Mouse (Mus musculus): Measurements from ENCODE around the gene Gramd1b. TPM values are rescaled to one million over a fixed set of nuclear protein-coding genes. Genes with fewer than 3 reads are reported as not detected.

The Gramd1b gene
- polyA plus RNA-seq, 1 experiment from 2014 or later = 1.2 TPM

DNA sequence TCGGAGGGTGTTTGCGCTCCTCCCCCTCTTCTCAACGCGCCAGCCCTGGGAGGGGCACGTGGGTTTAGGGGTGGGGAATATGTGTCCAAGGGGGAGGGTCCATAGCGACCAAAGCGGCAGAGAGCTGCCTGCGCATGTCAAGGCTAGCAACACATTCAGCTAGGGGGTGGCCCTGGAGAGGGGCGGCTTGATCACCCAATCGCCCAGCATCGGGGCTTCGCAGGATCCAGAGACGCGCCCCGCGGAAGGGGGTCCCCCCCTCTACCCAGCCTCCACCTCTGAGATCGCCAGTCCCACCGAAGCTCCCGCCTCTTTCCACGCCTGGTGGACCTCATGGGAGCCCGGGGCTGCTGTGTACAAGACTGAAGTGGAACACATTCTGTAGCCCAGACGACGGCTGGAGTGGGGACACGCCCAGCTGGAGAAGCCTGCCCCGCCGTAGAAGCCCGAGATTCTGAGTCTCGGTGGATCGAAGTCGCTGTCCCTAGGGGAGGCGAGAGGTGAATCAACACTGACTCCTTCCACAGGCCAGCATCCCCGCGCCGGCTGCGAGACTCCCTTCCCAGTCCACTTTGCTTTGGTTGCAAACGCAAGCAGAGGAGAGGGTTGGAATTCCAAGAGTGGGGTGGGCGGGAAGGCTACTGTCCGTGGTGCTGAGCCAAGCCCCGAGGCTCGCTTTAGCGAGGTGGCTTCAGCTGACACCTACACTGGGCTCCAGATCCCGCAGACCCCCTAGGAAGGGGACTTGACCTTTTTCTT lies 261.9 kb downstream of the Gramd1b start, which contains the start of gene Scn3b:
Gene Scn3b (plus strand): TSS at position 115 of the 759 bp plus-strand sequence.
- DNase-seq = peak; percentile 20
- no peak within 1 kb of the TSS for H3K27ac ChIP-seq (ENCODE audit: low read depth)
- ATAC-seq = no peak
- H3K27me3 ChIP-seq (ENCODE audit: insufficient read depth, low read length) = peaks cover 16% of the 10 kb centered on the region; the same call in 1 of the 2 replicates
- H3K36me3 ChIP-seq (replicated peaks; ENCODE audit: insufficient read depth, low read length) = no peaks in the 10 kb centered on the region
- no peak for TF ChIP-seq EP300 (IDR thresholded peaks at IDR 0.05; ENCODE audit: low read depth)
- TF ChIP-seq CTCF (IDR thresholded peaks at IDR 0.05; ENCODE audit: low read depth) = no peak
- H3K4me1 ChIP-seq (ENCODE audit: insufficient read depth) = peaks cover 12% of the 10 kb centered on the region
- H3K9me3 ChIP-seq (ENCODE audit: low read length) = no peaks in the 10 kb centered on the region
- WGBS (ENCODE audit: insufficient replicate concordance) = 2% methylated on average over 37 of the region's 42 CpGs
- H3K4me2 ChIP-seq (ENCODE audit: low read depth, low read length) = peak within 1 kb of the TSS; percentile 64
- no peak within 1 kb of the TSS for H3K9ac ChIP-seq (replicated peaks)
- H3K4me3 ChIP-seq (ENCODE audit: low read depth, low read length) = peak within 1 kb of the TSS; percentile 29

- TF ChIP-seq CTCF (IDR thresholded peaks at IDR 0.05; ENCODE audit: low read depth) = no peak
- TF ChIP-seq EP300 (IDR thresholded peaks at IDR 0.05; ENCODE audit: low read depth) = no peak
- Histone ChIP-seq H3K27me3 (ENCODE audit: insufficient read depth, low read length) (peaks cover 16% of the 10 kb centered on the region; the same call in 1 of the 2 replicates), H3K4me1 (ENCODE audit: insufficient read depth) (peaks cover 15% of the 10 kb centered on the region), H3K9ac (replicated peaks) (no peak overlapping the region), H3K27ac (ENCODE audit: low read depth) (no peak overlapping the region), H3K9me3 (ENCODE audit: low read length) (no peaks in the 10 kb centered on the region), H3K36me3 (replicated peaks; ENCODE audit: insufficient read depth, low read length) (no peaks in the 10 kb centered on the region), H3K4me3 (ENCODE audit: low read depth, low read length) (peak overlapping the region; percentile 29), H3K4me2 (ENCODE audit: low read depth, low read length) (peak overlapping the region; percentile 64)
- 14% methylated on average over 2 of the region's 4 CpGs for WGBS (ENCODE audit: insufficient replicate concordance)
- ATAC-seq (no peak), DNase-seq (no peak)
Observed at GRCm38 (mm10) chr9:40268748-40269102, 262.5 kb downstream of the Gramd1b start.

GRCm38 (mm10) chr9:40268040-40268747 lies 263.0 kb downstream of the Gramd1b start:
- H3K27ac ChIP-seq (ENCODE audit: low read depth) = no peak overlapping the region
- 21% methylated on average over 21 of the region's 21 CpGs for WGBS (ENCODE audit: insufficient replicate concordance)
- no peak overlapping the region for H3K4me2 ChIP-seq (ENCODE audit: low read depth, low read length)
- no peaks in the 10 kb centered on the region for H3K36me3 ChIP-seq (replicated peaks; ENCODE audit: insufficient read depth, low read length)
- H3K27me3 ChIP-seq (ENCODE audit: insufficient read depth, low read length) = peaks cover 16% of the 10 kb centered on the region; the same call in 1 of the 2 replicates
- H3K9me3 ChIP-seq (ENCODE audit: low read length) = no peaks in the 10 kb centered on the region
- peaks cover 15% of the 10 kb centered on the region for H3K4me1 ChIP-seq (ENCODE audit: insufficient read depth)
- no peak overlapping the region for H3K9ac ChIP-seq (replicated peaks)
- DNase-seq (no peak), ATAC-seq (no peak)
- no peak for TF ChIP-seq EP300 (IDR thresholded peaks at IDR 0.05; ENCODE audit: low read depth)
- TF ChIP-seq CTCF (IDR thresholded peaks at IDR 0.05; ENCODE audit: low read depth) = no peak
- no peak overlapping the region for H3K4me3 ChIP-seq (ENCODE audit: low read depth, low read length)

DNA sequence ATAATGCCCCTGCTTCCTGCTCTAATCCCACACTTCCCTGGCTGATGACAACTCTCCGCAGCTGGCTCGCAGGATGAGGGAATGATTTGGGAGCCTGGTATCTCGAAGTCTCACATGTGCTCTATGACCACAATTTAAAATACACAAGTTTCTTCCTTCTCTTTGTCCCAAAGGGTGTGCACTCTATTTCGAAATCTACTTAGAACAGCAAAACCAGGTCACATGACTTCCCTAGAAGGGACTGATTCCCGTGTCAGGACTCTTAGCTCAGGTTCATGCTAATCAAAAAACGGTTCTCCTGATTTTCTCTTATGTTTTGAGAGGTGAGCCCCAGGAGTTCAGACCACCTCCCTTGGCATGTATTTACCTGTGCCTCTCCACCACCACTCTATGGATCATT lies 267.3 kb downstream of the Gramd1b start:
- H3K4me3 ChIP-seq (ENCODE audit: low read depth, low read length) = no peak overlapping the region
- H3K27me3 ChIP-seq (ENCODE audit: insufficient read depth, low read length) = peaks cover 3% of the 10 kb centered on the region; the same call in 1 of the 2 replicates
- no peaks in the 10 kb centered on the region for H3K9me3 ChIP-seq (ENCODE audit: low read length)
- peaks cover 5% of the 10 kb centered on the region for H3K4me1 ChIP-seq (ENCODE audit: insufficient read depth)
- TF ChIP-seq EP300 (IDR thresholded peaks at IDR 0.05; ENCODE audit: low read depth) (no peak), CTCF (IDR thresholded peaks at IDR 0.05; ENCODE audit: low read depth) (no peak)
- no peak overlapping the region for H3K9ac ChIP-seq (replicated peaks)
- H3K36me3 ChIP-seq (replicated peaks; ENCODE audit: insufficient read depth, low read length) = no peaks in the 10 kb centered on the region
- no peak for ATAC-seq
- no peak for DNase-seq
- WGBS (ENCODE audit: insufficient replicate concordance) = 27% methylated on average over 6 of the region's 6 CpGs
- H3K4me2 ChIP-seq (ENCODE audit: low read depth, low read length) = no peak overlapping the region
- H3K27ac ChIP-seq (ENCODE audit: low read depth) = no peak overlapping the region

DNA sequence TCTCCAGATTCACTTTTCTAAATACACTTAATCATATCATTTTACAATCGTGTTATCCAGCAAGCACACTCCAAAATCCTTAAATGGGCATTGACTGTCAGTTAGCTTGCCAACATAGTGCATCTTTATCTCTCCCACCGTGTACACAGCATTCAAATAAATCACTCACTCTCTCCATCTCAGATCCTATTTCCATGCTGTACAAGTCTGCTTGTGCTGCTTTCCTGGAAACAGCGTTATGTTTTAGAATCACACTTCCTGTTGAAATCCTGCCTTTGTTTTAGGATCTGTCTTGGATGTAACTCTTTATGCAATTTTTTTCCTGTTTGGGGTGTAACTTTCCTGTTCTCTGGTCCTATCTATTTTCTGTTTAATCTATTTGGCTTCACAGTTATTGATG lies 278.7 kb downstream of the Gramd1b start:
- H3K27ac ChIP-seq (ENCODE audit: low read depth) = no peak overlapping the region
- 29% methylated on average over 3 of the region's 3 CpGs for WGBS (ENCODE audit: insufficient replicate concordance)
- DNase-seq = no peak

GRCm38 (mm10) chr9:40249106-40249505 lies 282.1 kb downstream of the Gramd1b start:
- Histone ChIP-seq H3K4me1 (ENCODE audit: insufficient read depth) (no peaks in the 10 kb centered on the region), H3K27ac (ENCODE audit: low read depth) (no peak overlapping the region), H3K27me3 (ENCODE audit: insufficient read depth, low read length) (no peaks in the 10 kb centered on the region), H3K9ac (replicated peaks) (no peak overlapping the region), H3K4me2 (ENCODE audit: low read depth, low read length) (no peak overlapping the region), H3K4me3 (ENCODE audit: low read depth, low read length) (no peak overlapping the region), H3K9me3 (ENCODE audit: low read length) (no peaks in the 10 kb centered on the region), H3K36me3 (replicated peaks; ENCODE audit: insufficient read depth, low read length) (no peaks in the 10 kb centered on the region)
- 50% methylated on average over 1 of the region's 1 CpGs for WGBS (ENCODE audit: insufficient replicate concordance)
- ATAC-seq (no peak), DNase-seq (no peak)
- TF ChIP-seq CTCF (IDR thresholded peaks at IDR 0.05; ENCODE audit: low read depth) (no peak), EP300 (IDR thresholded peaks at IDR 0.05; ENCODE audit: low read depth) (no peak)

More for the DNA sequence above, 278.7 kb downstream of the Gramd1b start:
- Histone ChIP-seq H3K4me1 (ENCODE audit: insufficient read depth) (no peaks in the 10 kb centered on the region), H3K9me3 (ENCODE audit: low read length) (no peaks in the 10 kb centered on the region), H3K9ac (replicated peaks) (no peak overlapping the region), H3K4me3 (ENCODE audit: low read depth, low read length) (no peak overlapping the region), H3K27me3 (ENCODE audit: insufficient read depth, low read length) (no peaks in the 10 kb centered on the region), H3K36me3 (replicated peaks; ENCODE audit: insufficient read depth, low read length) (no peaks in the 10 kb centered on the region), H3K4me2 (ENCODE audit: low read depth, low read length) (no peak overlapping the region)
- no peak for ATAC-seq
- TF ChIP-seq EP300 (IDR thresholded peaks at IDR 0.05; ENCODE audit: low read depth) = no peak
- TF ChIP-seq CTCF (IDR thresholded peaks at IDR 0.05; ENCODE audit: low read depth) = no peak
